Mouse (Mus musculus) forebrain, postnatal 0 days (tissue): ENCODE data around the gene Dmgdh. TPM values are rescaled to one million over a fixed set of nuclear protein-coding genes. Genes with fewer than 3 reads are reported as not detected.

Experiments
- ATAC-seq: fragments of 200-750 bp; cut with Nextera tagmentation; 2 replicates; pipeline ENCODE4 v1.8.0; 2017; ENCODE audit warnings: mild to moderate bottlenecking, moderate library complexity
- DNase-seq: peaks from one replicate; pipeline ENCODE4 v3.0.0-alpha.2; 2015
- H3K27ac ChIP-seq: fragments of 300-500 bp; sonication (generic); 2 replicates; pipeline ENCODE4 v1.5.1; 2014; ENCODE audit warnings: low read depth, mild to moderate bottlenecking, antibody characterized with exemption, low read length, moderate library complexity, mixed read lengths
- H3K27me3 ChIP-seq: fragments of 300-500 bp; sonication (generic); 2 replicates; pipeline ENCODE4 v1.6.1; 2014; ENCODE audit warnings: mild to moderate bottlenecking, low read length, mixed read lengths; ENCODE audit not compliant: insufficient read depth
- H3K36me3 ChIP-seq: fragments of 300-500 bp; sonication (generic); 2 replicates; pipeline ENCODE4 v1.6.1; 2014; ENCODE audit warnings: mild to moderate bottlenecking, moderate library complexity; ENCODE audit not compliant: insufficient read depth
- H3K4me1 ChIP-seq: fragments of 300-500 bp; sonication (generic); 2 replicates; pipeline ENCODE4 v1.6.1; 2014; ENCODE audit warnings: antibody characterized with exemption; ENCODE audit not compliant: insufficient read depth
- H3K4me2 ChIP-seq: fragments of 300-500 bp; sonication (generic); 2 replicates; pipeline ENCODE4 v1.6.1; 2014; ENCODE audit warnings: low read depth, mild to moderate bottlenecking, moderate library complexity
- H3K4me3 ChIP-seq: fragments of 300-500 bp; sonication (generic); 2 replicates; pipeline ENCODE4 v1.5.1; 2014; ENCODE audit warnings: low read depth, low read length, mixed read lengths
- H3K9ac ChIP-seq: fragments of 300-500 bp; sonication (generic); 2 replicates; pipeline ENCODE4 v1.6.1; 2014; ENCODE audit warnings: mild to moderate bottlenecking
- H3K9me3 ChIP-seq: fragments of 300-500 bp; sonication (generic); 2 replicates; pipeline ENCODE4 v1.6.1; 2016; ENCODE audit warnings: low read length
- CTCF ChIP-seq: sonication (generic); IDR thresholded peaks from 2 replicates; pipeline ENCODE4 v1.5.1; 2016; ENCODE audit warnings: antibody characterized with exemption, control low read depth, low read depth
- WGBS: fragments of 180-500 bp; shearing (Covaris S2); extraction: QIAGEN DNeasy Blood & Tissue Kit; methylation state at CpG from one replicate; pipeline ENCODE4 v1.1.7; 2014; 5-methylcytosine and 5-hydroxymethylcytosine counted together
- polyA plus RNA-seq: library from polyadenylated mRNA; unstranded; fragments of >200 nt; fragmentation: Nextera tagmentation; extraction: Ambion mirVana; gene quantifications from 2 replicates; pipeline ENCODE4 v1.2.1, GENCODE M21; 2015
- total RNA-seq: library from RNA; depleted of rRNA; stranded (reverse); fragments of >200 nt; gene quantifications from 2 replicates; pipeline ENCODE4 v1.2.3, GENCODE M21; 2014

Gene Dmgdh
- total and polyA plus RNA-seq, 2 experiments from 2014 or later: 0.13 to 0.19 TPM

GRCm38 (mm10) chr13:93639636-93640035 is 34.6 kb upstream of the Dmgdh start:
- ATAC-seq (no peak), DNase-seq (no peak)
- 71% methylated on average over 4 of the region's 4 CpGs for WGBS
- no peaks in the 10 kb centered on the region for H3K27me3 ChIP-seq
- no peak overlapping the region for H3K27ac ChIP-seq
- no peak overlapping the region for H3K4me2 ChIP-seq
- no peak for TF ChIP-seq CTCF
- H3K9me3 ChIP-seq: no peaks in the 10 kb centered on the region
- H3K9ac ChIP-seq: no peak overlapping the region
- no peaks in the 10 kb centered on the region for H3K4me1 ChIP-seq
- no peaks in the 10 kb centered on the region for H3K36me3 ChIP-seq
- no peak overlapping the region for H3K4me3 ChIP-seq

- no peak for ATAC-seq
- Histone ChIP-seq H3K9ac (no peak overlapping the region), H3K4me3 (no peak overlapping the region), H3K27ac (no peak overlapping the region), H3K9me3 (no peaks in the 10 kb centered on the region), H3K4me2 (no peak overlapping the region), H3K4me1 (no peaks in the 10 kb centered on the region), H3K27me3 (no peaks in the 10 kb centered on the region), H3K36me3 (no peaks in the 10 kb centered on the region)
- TF ChIP-seq CTCF: no peak
- WGBS: 87% methylated on average over 7 of the region's 7 CpGs
- DNase-seq: no peak
Measured at GRCm38 (mm10) chr13:93648387-93649130, 25.7 kb upstream of the Dmgdh start.

GRCm38 (mm10) chr13:93653382-93653781 is 20.9 kb upstream of the Dmgdh start:
- Histone ChIP-seq H3K36me3 (no peaks in the 10 kb centered on the region), H3K9ac (no peak overlapping the region), H3K4me3 (no peak overlapping the region), H3K9me3 (no peaks in the 10 kb centered on the region), H3K27me3 (no peaks in the 10 kb centered on the region), H3K27ac (no peak overlapping the region), H3K4me1 (no peaks in the 10 kb centered on the region), H3K4me2 (no peak overlapping the region)
- WGBS: 92% methylated on average over 6 of the region's 6 CpGs
- ATAC-seq (no peak), DNase-seq (no peak)
- no peak for TF ChIP-seq CTCF

- Histone ChIP-seq H3K4me2 (no peak overlapping the region), H3K27me3 (no peaks in the 10 kb centered on the region), H3K9ac (no peak overlapping the region), H3K4me3 (no peak overlapping the region), H3K9me3 (no peaks in the 10 kb centered on the region), H3K36me3 (no peaks in the 10 kb centered on the region), H3K4me1 (no peaks in the 10 kb centered on the region), H3K27ac (no peak overlapping the region)
- ATAC-seq (no peak), DNase-seq (no peak)
- 86% methylated on average over 5 of the region's 5 CpGs for WGBS
- TF ChIP-seq CTCF: no peak
Measured at GRCm38 (mm10) chr13:93657941-93658340, 16.3 kb upstream of the Dmgdh start.

GRCm38 (mm10) chr13:93667586-93667985 is 6.6 kb upstream of the Dmgdh start:
- no peaks in the 10 kb centered on the region for H3K27me3 ChIP-seq
- H3K27ac ChIP-seq: no peak overlapping the region
- ATAC-seq (peak; percentile 43), DNase-seq (peak; percentile 24)
- H3K9ac ChIP-seq: no peak overlapping the region
- H3K4me3 ChIP-seq: no peak overlapping the region
- TF ChIP-seq CTCF: no peak
- H3K36me3 ChIP-seq: no peaks in the 10 kb centered on the region
- no peaks in the 10 kb centered on the region for H3K4me1 ChIP-seq
- 68% methylated on average over 4 of the region's 4 CpGs for WGBS
- H3K9me3 ChIP-seq: no peaks in the 10 kb centered on the region
- H3K4me2 ChIP-seq: no peak overlapping the region

GRCm38 (mm10) chr13:93672371-93672770 is 1.9 kb upstream of the Dmgdh start:
- TF ChIP-seq CTCF: no peak
- WGBS: 95% methylated on average over 4 of the region's 4 CpGs
- ATAC-seq: no peak

GRCm38 (mm10) chr13:93673296-93673695 is 937 bp upstream of the Dmgdh start:
- DNase-seq (no peak), ATAC-seq (no peak)
- Histone ChIP-seq H3K4me3 (no peak overlapping the region), H3K4me2 (no peak overlapping the region), H3K27me3 (no peaks in the 10 kb centered on the region), H3K9ac (no peak overlapping the region), H3K36me3 (no peaks in the 10 kb centered on the region), H3K9me3 (no peaks in the 10 kb centered on the region), H3K27ac (no peak overlapping the region), H3K4me1 (no peaks in the 10 kb centered on the region)
- 72% methylated on average over 2 of the region's 2 CpGs for WGBS
- no peak for TF ChIP-seq CTCF

More at GRCm38 (mm10) chr13:93672371-93672770, 1.9 kb upstream of the Dmgdh start:
- no peaks in the 10 kb centered on the region for H3K27me3 ChIP-seq
- no peak overlapping the region for H3K27ac ChIP-seq
- H3K36me3 ChIP-seq: no peaks in the 10 kb centered on the region
- DNase-seq: no peak
- H3K4me3 ChIP-seq: no peak overlapping the region
- no peaks in the 10 kb centered on the region for H3K4me1 ChIP-seq
- H3K9me3 ChIP-seq: no peaks in the 10 kb centered on the region
- H3K4me2 ChIP-seq: no peak overlapping the region
- H3K9ac ChIP-seq: no peak overlapping the region
